ENCODE assay signal across 30 mouse cellular contexts in genomic region chr8:47742372-47742771, GRCm38 (mm10). TPM values are rescaled to one million over a fixed set of nuclear protein-coding genes. Genes with fewer than 3 reads are reported as not detected.
A peak's percentile ranks its signal among the peaks of the same experiment; 100 is the strongest.
DNase-seq lines count a peak whose midpoint lies in the region; ATAC-seq and TF ChIP-seq lines count a peak whose summit lies in the region.
"Had no signal": no experiment of that assay in that cellular context is flagged by ENCODE, and none has a peak within 500 bp of the region (broad histone marks: within the 10 kb centered on the region; RNA-seq: fewer than 3 reads in every experiment).

No protein-coding gene starts in this region.

- no peak for ATAC-seq in forebrain, postnatal 0 days
- ATAC-seq in forebrain, embryonic 11.5 days (replicated peaks; ENCODE audit: low FRiP score) = no peak
- 0 out of 2 replicates have a peak, but pooled peaks have one; percentile 21 for ATAC-seq in common myeloid progenitor, adult 5-6 weeks (replicated peaks; ENCODE audit: low read depth, poor library complexity, severe bottlenecking)
- ATAC-seq in megakaryocyte-erythroid progenitor cell, adult 5-6 weeks (replicated peaks; ENCODE audit: low FRiP score, low TSS enrichment, poor library complexity, severe bottlenecking) = 0 out of 2 replicates have a peak, but pooled peaks have one; percentile 34
- ATAC-seq: CD4-positive, CD25-positive, alpha-beta regulatory T cell, adult 4 months had no signal

- 82% methylated on average over 7 of the region's 7 CpGs for WGBS in forebrain, postnatal 0 days
- 85% methylated on average over 7 of the region's 7 CpGs for WGBS in forebrain, embryonic 11.5 days

- no peaks in the 10 kb centered on the region for H3K36me3 ChIP-seq in forebrain, postnatal 0 days (ENCODE audit: insufficient read depth)
- H3K36me3 ChIP-seq in forebrain, embryonic 11.5 days (ENCODE audit: control insufficient read depth, insufficient read depth, low read length) = no peaks in the 10 kb centered on the region
- no peaks in the 10 kb centered on the region for H3K36me3 ChIP-seq in E14TG2a.4 (ENCODE audit: insufficient read depth, low read length)
- H3K36me3 ChIP-seq: G1E; heart, embryonic 12.5 days; hindbrain, embryonic 12.5 days; liver, embryonic 13.5 days; midbrain, embryonic 15.5 days; neural tube, embryonic 13.5 days had no signal

- H3K27me3 ChIP-seq in forebrain, postnatal 0 days (ENCODE audit: insufficient read depth, low read length) = no peaks in the 10 kb centered on the region; the same call in 1 of the 2 replicates
- no peaks in the 10 kb centered on the region for H3K27me3 ChIP-seq in forebrain, embryonic 11.5 days (ENCODE audit: control insufficient read depth, insufficient read depth, low read length)
- peaks cover 45% of the 10 kb centered on the region for H3K27me3 ChIP-seq in E14TG2a.4 (ENCODE audit: insufficient read depth, low read length)
- H3K27me3 ChIP-seq: liver, embryonic 13.5 days had no signal

- no peaks in the 10 kb centered on the region for H3K9me3 ChIP-seq in forebrain, postnatal 0 days (ENCODE audit: low read length)
- no peaks in the 10 kb centered on the region for H3K9me3 ChIP-seq in forebrain, embryonic 11.5 days (ENCODE audit: control insufficient read depth, low read length)
- H3K9me3 ChIP-seq in E14TG2a.4 (ENCODE audit: low read length) = no peaks in the 10 kb centered on the region
- H3K9me3 ChIP-seq: G1E; heart, embryonic 12.5 days; hindbrain, embryonic 12.5 days; liver, embryonic 13.5 days; midbrain, embryonic 15.5 days; neural tube, embryonic 13.5 days had no signal

- TF ChIP-seq CTCF in forebrain, postnatal 0 days (IDR thresholded peaks at IDR 0.05; ENCODE audit: low read depth) = peak; percentile 13; the same call in 1 of the 2 replicates
- no peak for TF ChIP-seq CTCF in E14TG2a.4 (conservative IDR thresholded peaks at IDR 0.05; ENCODE audit: low read length)

- no peak overlapping the region for H3K4me2 ChIP-seq in forebrain, postnatal 0 days (ENCODE audit: low read depth)
- H3K4me2 ChIP-seq in forebrain, embryonic 11.5 days (ENCODE audit: low read depth, low read length, severe bottlenecking) = no peak overlapping the region
- H3K4me2 ChIP-seq: liver, embryonic 13.5 days had no signal

- no peak for DNase-seq in forebrain, postnatal 0 days
- no peak for DNase-seq in forebrain, embryonic 11.5 days (ENCODE audit: low spot score)
- DNase-seq in spleen, adult 18-20 months = no peak
- DNase-seq in adrenal gland, adult 18-20 months (ENCODE audit: low spot score in 2 of 2) = no peak
- DNase-seq: adrenal gland, postnatal 25 days; cerebellum, adult 9-10 months; gastrocnemius, postnatal 10 days; heart, adult 11 months; heart, postnatal 10 days; kidney, adult 18-20 months; kidney, postnatal 10 days; left cerebral cortex, postnatal 4 days; liver, embryonic 13.5 days; lung, adult 2 months; lung, postnatal 36 days; right cerebral cortex, postnatal 4 days; thymus, adult 2 months; thymus, postnatal 4 days had no signal

- H3K9ac ChIP-seq in forebrain, postnatal 0 days = no peak overlapping the region
- no peak overlapping the region for H3K9ac ChIP-seq in forebrain, embryonic 11.5 days (ENCODE audit: low read length)
- H3K9ac ChIP-seq: heart, embryonic 12.5 days; hindbrain, embryonic 12.5 days; liver, embryonic 13.5 days; midbrain, embryonic 15.5 days had no signal

- no peaks in the 10 kb centered on the region for H3K4me1 ChIP-seq in forebrain, postnatal 0 days (ENCODE audit: insufficient read depth)
- H3K4me1 ChIP-seq in forebrain, embryonic 11.5 days (replicated peaks; ENCODE audit: control insufficient read depth, insufficient read depth, low read length) = no peaks in the 10 kb centered on the region
- peaks cover 35% of the 10 kb centered on the region for H3K4me1 ChIP-seq in E14TG2a.4 (replicated peaks; ENCODE audit: low read depth, low read length)
- H3K4me1 ChIP-seq: hindbrain, embryonic 12.5 days; liver, embryonic 13.5 days had no signal

- H3K27ac ChIP-seq in forebrain, postnatal 0 days (ENCODE audit: low read depth, low read length) = no peak overlapping the region
- no peak overlapping the region for H3K27ac ChIP-seq in forebrain, embryonic 11.5 days (ENCODE audit: low read depth, low read length)
- H3K27ac ChIP-seq: hindbrain, embryonic 12.5 days; liver, embryonic 13.5 days; midbrain, embryonic 15.5 days; neural tube, embryonic 13.5 days had no signal

- no peak overlapping the region for H3K4me3 ChIP-seq in forebrain, postnatal 0 days (ENCODE audit: low read depth, low read length)
- no peak overlapping the region for H3K4me3 ChIP-seq in forebrain, embryonic 11.5 days (ENCODE audit: low read depth, low read length)
- H3K4me3 ChIP-seq in E14TG2a.4 (replicated peaks; ENCODE audit: low read length) = peak overlapping the region; percentile 17; the same call in 1 of the 2 replicates
- H3K4me3 ChIP-seq: erythroblast, embryonic 14.5 days; heart, embryonic 12.5 days; hindbrain, embryonic 12.5 days; liver, embryonic 13.5 days; megakaryocyte, embryonic 14.5 days; midbrain, embryonic 15.5 days; myocyte; neural tube, embryonic 13.5 days had no signal

RNA-seq across cellular contexts. Expression of gene Cdkn2aip, which starts 28.6 kb away (rescaled TPM):
- 29.5 and 31.1 TPM in 2 replicates for total RNA-seq in forebrain, postnatal 0 days (2014; rRNA removed)
- polyA plus RNA-seq in forebrain, postnatal 0 days (2015; fragmentation: Nextera tagmentation; extraction: Ambion mirVana) = 24.0 and 24.4 TPM in 2 replicates
- polyA plus RNA-seq in forebrain, embryonic 11.5 days (2014; fragmentation: Nextera tagmentation; extraction: Ambion mirVana) = 45.7 and 46.3 TPM in 2 replicates
- total RNA-seq in common myeloid progenitor, adult 5-6 weeks (2017) = 33.7 and 36.0 TPM in 2 replicates
- total RNA-seq in megakaryocyte-erythroid progenitor cell, adult 5-6 weeks (2014; fragmentation: Nextera tagmentation) = 11.8 and 12.6 TPM in 2 replicates
- 25.0 and 26.7 TPM in 2 replicates for total RNA-seq in megakaryocyte-erythroid progenitor cell, adult 5-6 weeks (2017)
- 10 to 100 TPM; 11.8 to 13.1 TPM for total RNA-seq in adrenal gland, adult 18-20 months (2021)

Comparison
In these comparisons a context has a peak if more than half of its experiments do, and no peak if none do; other contexts are left out.
1. ATAC-seq: peak in common myeloid progenitor, adult 5-6 weeks (single experiment) and megakaryocyte-erythroid progenitor cell, adult 5-6 weeks (single experiment); none in forebrain, postnatal 0 days (single experiment) and forebrain, embryonic 11.5 days (single experiment).